Mouse (Mus musculus): ENCODE results near the gene Tmem164. TPM values are rescaled to one million over a fixed set of nuclear protein-coding genes. Genes with fewer than 3 reads are reported as not detected.

The Tmem164 gene
- polyA plus RNA-seq, 1 experiment: 64.3 TPM

GRCm38 (mm10) chrX:142882255-142882654 lies 201.0 kb downstream of the Tmem164 start:
- H3K27ac ChIP-seq (ENCODE audit: insufficient read depth, low read depth, low read length): no peak overlapping the region
- H3K4me1 ChIP-seq (ENCODE audit: control insufficient read depth, insufficient read depth, low read length): no peaks in the 10 kb centered on the region
- TF ChIP-seq POLR2A (IDR thresholded peaks at IDR 0.05; ENCODE audit: borderline replicate concordance, low read depth, low read length) (no peak), CTCF (IDR thresholded peaks at IDR 0.05; ENCODE audit: low read depth, low read length) (no peak)
- no peak overlapping the region for H3K4me3 ChIP-seq (ENCODE audit: insufficient read depth, low read length)

DNA sequence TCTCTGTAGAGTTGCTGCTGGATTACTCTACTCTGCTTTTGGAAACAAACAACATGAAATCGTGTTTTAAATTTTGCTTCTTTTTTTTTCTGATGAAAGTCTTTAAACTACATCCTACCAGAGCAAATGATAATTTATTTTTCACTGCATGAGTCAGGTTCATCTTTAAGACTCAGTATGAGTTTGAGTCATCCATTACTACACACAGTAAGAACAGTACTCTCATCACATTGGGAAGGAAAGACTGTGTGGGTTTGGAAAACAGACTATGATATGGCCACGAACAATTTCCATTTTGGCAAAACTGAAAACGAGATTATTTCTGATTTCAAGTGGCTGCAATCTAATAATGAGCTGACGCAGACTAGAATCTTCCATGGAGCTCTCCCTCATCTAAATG lies 202.4 kb downstream of the Tmem164 start:
- no peak for TF ChIP-seq CTCF (IDR thresholded peaks at IDR 0.05; ENCODE audit: low read depth, low read length)
- Histone ChIP-seq H3K27ac (ENCODE audit: insufficient read depth, low read depth, low read length) (no peak overlapping the region), H3K4me3 (ENCODE audit: insufficient read depth, low read length) (no peak overlapping the region), H3K4me1 (ENCODE audit: control insufficient read depth, insufficient read depth, low read length) (no peaks in the 10 kb centered on the region)

DNA sequence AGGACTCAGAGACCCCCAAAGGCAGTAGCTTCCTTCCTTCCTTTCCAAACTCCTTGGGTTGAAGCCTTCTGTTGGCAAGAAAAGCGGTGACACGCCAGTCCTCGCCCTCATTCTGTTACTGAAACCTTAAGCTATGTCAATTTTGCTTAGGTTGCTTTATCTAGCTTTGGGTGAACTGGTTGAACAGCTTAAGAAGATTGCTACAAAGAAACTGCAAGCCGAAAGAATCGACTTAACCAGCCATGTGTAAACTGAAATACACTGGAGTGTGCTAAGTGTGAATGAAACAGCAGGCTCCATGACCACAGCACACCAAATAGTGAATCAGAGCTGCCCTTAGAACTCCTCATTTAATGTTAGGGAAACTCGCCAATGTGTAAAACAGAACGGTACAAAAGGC lies 204.8 kb downstream of the Tmem164 start:
- TF ChIP-seq POLR2A (IDR thresholded peaks at IDR 0.05; ENCODE audit: borderline replicate concordance, low read depth, low read length): no peak
- TF ChIP-seq CTCF (IDR thresholded peaks at IDR 0.05; ENCODE audit: low read depth, low read length): no peak
- H3K4me3 ChIP-seq (ENCODE audit: insufficient read depth, low read length): no peak overlapping the region
- H3K27ac ChIP-seq (ENCODE audit: insufficient read depth, low read depth, low read length): no peak overlapping the region
- no peaks in the 10 kb centered on the region for H3K4me1 ChIP-seq (ENCODE audit: control insufficient read depth, insufficient read depth, low read length)
